Mouse (Mus musculus) erythroblast, embryonic 14.5 days (primary cell): ENCODE results near the gene Nucks1.

Source experiments
- GATA1 ChIP-seq: IDR thresholded peaks from 2 replicates; pipeline ENCODE4 v1.6.1; 2012; ENCODE audit warnings: low read length, inconsistent platforms, mixed read lengths
- TAL1 ChIP-seq: IDR thresholded peaks from 3 replicates; pipeline ENCODE4 v1.6.1; 2012; ENCODE audit warnings: low read length, inconsistent platforms, mixed read lengths

DNA sequence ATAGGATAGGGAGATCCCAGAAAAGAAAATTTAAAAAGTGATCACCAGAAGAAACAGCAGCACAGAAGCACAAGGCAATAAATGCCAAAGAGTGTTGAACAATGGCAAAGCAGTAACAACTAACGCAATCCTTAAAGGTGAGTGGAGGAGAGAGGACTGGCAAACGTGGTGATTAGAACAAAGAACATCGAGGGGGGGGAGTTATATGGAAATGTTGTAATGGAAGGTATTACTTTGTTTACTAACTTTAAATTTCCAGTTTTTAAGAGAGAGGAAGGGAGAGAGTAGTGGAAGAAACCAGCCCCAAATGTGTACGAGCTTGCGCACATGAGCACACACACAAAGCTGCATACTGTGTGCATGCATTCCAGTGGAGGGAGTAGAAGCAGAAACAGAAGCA is 44.7 kb upstream of the Nucks1 start:
- no peak for TF ChIP-seq GATA1
- TF ChIP-seq TAL1 = no peak
